Mouse (Mus musculus) CH12F3 (cell line): ENCODE data around the gene Disp2.

Experiments
- in situ Hi-C: fragments of 300-500 bp; cut with MboI; formaldehyde crosslinking; loops from 2 replicates; pipeline ENCODE4 v1.14.3; 2020; ENCODE audit warnings: low sequenced_read_pairs

The Disp2 gene

DNA sequence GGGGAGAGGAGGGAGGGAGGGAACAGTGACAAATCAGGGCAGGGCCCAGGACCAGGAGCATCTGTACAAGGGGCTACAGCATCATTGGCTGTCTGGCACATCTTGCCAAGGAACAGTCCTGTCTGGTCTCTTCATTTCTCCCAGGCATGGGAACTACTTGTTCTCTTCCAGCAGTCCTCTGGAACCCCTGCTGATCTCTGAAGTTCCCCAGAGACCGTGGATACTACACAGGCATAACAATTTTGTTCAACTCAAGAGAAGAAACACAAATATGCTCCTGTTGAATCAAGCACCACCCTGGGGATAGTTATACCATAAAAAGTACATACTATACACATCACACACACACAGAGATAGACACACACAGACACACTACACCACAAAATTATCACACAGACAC lies 1.6 kb downstream of the Disp2 start:
- in situ Hi-C loops: no loop called here

DNA sequence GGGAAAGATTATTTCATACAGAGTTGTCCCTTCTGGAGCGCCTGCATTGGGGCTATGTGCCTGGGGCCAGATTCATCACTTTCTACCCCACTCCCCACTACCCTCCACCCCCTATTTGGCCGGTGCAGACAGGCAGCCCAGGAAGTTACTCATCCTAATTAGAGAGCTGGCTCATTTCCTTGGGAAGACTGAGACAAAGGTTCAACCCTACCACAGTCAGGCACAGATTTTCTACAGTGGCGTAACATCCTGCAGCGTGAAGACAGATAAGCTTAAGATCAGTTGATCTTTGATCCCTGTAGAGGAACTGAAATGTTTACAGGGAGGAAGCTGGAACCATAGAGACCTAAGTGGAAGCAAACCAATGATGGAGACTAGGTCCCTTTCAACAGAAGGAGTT lies 2.8 kb downstream of the Disp2 start:
- in situ Hi-C loops: no loop called here

GRCm38 (mm10) chr2:118783093-118783492 lies 3.6 kb downstream of the Disp2 start:
- in situ Hi-C loops: no loop called here

DNA sequence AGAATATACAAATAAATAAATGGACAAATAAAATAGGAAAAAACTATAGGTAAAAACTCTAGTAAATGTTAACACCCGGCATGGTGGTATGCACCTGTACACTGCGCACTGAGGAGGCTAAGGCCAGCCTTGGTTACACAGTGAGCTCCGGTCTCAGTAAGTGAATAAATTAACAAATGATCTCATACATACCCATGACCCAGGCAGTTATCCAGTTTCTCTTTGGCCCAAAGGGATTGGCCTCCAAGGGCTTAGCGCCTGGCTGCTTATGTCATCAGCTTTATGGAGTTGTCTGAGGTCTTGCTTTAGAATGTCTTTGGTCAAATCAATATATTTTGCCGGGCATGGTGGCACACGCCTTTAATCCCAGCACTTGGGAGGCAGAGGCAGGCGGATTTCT lies 4.1 kb downstream of the Disp2 start:
- in situ Hi-C loops: no loop called here

- in situ Hi-C loops: no loop called here
These were observed 7.0 kb downstream of the Disp2 start for GRCm38 (mm10) chr2:118786525-118786924.

GRCm38 (mm10) chr2:118789501-118789900 lies 10.0 kb downstream of the Disp2 start:
- in situ Hi-C loops: no loop called here

DNA sequence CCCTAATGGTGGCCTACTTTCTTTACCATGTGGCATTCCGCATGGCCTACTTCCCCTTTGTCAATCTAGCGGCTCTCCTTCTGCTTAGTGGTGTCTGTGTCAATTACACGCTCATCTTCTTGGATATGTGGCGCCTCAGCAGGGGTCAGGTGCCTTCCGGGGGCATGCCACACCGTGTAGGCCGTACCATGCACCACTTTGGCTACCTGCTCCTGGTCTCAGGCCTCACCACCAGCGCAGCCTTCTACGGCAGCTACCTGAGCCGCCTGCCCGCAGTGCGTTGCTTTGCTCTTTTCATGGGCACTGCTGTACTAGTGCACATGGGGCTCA lies 10.7 kb downstream of the Disp2 start:
- in situ Hi-C loops: no loop called here

DNA sequence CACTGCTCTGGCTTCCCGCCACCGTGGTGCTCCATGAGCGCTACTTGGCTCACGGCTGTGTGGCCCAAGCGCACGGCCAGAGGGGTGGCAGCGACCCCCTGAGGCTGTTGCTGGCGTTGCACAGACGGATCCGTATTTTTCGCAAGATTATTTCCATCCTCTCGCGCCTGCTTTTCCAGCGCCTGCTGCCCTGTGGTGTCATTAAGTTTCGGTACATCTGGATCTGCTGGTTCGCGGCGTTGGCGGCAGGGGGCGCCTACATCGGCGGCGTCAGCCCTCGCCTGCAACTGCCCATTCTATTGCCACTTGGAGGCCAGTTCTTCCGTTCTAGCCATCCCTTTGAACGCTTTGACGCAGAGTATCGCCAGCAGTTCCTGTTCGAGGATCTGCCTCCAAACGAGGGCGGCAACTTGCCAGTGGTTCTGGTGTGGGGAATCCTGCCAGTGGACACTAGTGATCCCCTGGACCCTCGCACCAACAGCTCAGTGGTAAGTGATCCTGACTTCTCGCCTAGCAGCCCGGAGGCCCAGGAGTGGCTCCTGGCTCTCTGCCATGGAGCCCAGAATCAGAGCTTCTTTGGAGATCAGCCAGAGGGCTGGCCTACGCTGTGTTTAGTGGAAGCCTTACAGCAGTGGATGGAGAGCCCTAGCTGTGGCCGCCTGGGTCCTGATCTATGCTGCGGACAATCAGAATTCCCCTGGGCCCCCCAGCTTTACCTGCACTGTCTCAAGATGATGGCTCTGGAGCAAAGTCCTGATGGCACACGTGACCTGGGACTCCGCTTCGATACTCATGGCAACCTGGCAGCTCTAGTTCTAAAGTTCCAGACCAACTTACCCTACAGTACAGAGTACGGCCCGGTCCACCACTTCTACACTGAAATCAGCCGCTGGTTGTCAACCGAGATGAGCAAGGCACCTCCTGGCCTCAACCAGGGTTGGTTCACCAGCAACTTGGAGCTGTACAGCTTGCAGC lies 11.3 kb downstream of the Disp2 start:
- in situ Hi-C loops: no loop called here

GRCm38 (mm10) chr2:118791591-118792258 lies 12.2 kb downstream of the Disp2 start:
- in situ Hi-C loops: no loop called here

DNA sequence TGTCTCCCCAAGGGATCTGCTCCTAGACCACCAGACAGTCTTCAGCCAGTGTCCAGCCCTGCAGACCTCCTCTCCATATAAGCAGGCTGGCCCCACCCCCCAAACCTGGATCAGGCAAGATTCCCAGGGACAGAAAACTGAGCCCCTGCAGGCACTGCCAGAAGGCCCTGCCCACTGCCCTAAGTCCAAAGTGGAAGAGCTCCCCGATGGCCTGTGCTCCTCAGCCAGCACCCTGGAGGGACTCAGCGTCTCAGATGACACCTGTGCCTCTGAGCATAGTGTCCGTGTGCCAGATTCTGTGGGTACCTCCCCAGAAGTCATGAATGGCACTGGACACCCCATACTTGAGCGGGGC lies 12.7 kb downstream of the Disp2 start:
- in situ Hi-C loops: no loop called here

GRCm38 (mm10) chr2:118793636-118794035 lies 14.1 kb downstream of the Disp2 start:
- in situ Hi-C loops: no loop called here

DNA sequence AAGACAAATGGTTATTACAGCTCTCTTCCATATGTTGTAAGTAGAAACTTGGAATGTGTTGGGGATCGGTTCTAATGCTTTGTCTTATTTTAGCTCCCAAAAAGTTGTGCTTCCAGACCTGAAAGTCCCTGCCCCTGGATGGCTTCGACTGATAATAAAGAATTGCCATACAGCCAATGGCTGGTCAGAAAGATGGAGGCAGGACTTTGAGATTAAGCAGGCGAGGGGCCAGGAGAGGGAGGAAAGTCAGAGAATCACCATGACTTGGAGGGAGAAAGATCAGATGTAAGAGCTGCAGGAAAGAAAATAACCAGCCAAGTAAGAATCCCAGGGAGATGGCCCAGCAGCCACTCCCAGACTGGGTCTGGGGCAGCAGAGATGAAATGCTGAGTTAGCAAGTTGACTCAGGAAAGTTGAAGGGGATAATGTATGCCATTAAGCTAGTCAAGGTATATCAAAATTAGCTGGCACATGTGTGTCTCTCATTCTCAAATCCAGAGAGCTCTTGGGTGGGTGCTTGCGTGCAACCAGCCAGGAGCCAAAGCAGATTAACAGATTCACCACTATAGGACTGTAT lies 23.1 kb downstream of the Disp2 start:
- in situ Hi-C loops: no loop called here

DNA sequence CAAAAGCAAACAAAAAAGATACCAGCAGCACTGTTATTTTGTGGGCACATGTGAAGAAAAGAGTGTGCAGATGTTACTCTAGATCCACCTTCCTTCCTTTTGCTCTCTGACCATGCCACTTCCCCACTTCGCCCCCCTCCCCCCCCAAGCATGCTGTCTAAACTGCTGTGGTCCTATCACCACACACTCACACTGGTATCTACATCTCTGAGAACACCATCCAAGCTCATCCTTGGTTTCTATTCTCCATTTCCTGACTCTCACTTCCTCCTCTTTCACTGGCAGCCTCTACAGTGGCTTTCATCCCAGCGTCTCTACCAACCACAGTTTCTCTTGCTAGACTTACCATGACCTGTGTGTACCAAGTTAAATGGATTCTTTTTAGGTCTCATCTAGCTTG lies 25.0 kb downstream of the Disp2 start:
- in situ Hi-C loops: no loop called here

DNA sequence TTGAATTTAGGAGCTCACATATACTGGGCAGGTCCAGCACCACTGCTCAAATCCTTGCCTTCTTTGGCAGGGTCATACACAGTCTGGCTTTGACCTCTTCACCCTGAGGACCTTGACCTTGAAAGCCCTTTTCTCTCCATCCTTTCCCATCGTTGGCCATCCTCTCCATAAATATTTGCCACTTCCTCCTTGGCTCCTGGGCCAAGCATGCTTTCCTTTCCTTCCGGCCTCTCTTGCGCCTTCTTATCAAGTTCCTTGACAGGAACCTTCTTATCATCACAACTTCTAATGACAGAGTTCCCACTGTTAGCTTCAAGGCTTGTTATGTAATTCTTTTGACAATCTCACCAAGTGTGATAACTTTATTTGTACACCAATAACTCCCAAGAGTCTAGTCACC lies 25.6 kb downstream of the Disp2 start:
- in situ Hi-C loops: no loop called here

- in situ Hi-C loops: no loop called here
These were observed 26.2 kb downstream of the Disp2 start for GRCm38 (mm10) chr2:118805756-118806155.

DNA sequence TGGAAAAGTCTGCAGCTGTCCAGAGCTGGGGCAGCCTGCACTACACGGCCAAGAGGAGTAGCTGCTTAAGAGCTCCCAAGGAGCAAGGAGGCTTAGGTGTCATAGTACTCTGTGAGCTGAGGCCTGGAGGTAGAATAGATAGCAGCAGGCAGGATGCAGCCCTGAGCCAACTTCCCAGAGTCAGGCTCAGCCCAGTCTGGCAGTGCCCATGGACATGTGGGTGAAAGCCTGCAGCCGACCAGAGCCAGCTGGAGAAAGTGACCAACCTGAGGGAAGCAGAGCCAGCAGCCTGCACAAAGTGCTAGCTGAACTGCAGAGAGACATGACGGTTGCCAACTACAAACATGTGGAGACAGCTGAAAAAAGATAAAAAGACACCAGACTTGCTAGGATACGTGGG lies 27.3 kb downstream of the Disp2 start:
- in situ Hi-C loops: no loop called here

DNA sequence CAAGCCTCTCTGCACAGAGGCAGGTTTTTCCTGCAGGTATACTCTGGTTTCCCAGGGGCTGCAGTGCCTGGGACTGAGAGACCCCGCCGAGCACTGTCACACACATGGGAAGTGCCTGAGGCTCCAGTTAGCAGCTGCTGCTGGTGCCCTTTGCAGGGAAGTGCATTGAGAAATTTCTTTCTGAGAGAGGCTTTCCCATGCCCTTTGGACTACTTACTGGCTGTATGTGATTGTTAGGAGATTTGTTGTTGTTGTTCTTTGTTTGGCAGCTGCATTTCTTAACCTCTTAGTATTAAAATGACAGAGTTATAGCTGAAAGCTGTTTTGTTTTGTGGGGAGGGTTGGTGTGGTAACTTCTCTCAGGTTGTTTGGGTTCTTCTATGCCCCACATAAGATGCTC lies 31.3 kb downstream of the Disp2 start:
- in situ Hi-C loops: no loop called here

GRCm38 (mm10) chr2:118812724-118813123 lies 33.2 kb downstream of the Disp2 start:
- in situ Hi-C loops: no loop called here

GRCm38 (mm10) chr2:118813981-118814836 lies 34.7 kb downstream of the Disp2 start, which contains the start of gene Knstrn:
Knstrn (plus strand) TSS chr2:118814003.
- in situ Hi-C loops: no loop called here

DNA sequence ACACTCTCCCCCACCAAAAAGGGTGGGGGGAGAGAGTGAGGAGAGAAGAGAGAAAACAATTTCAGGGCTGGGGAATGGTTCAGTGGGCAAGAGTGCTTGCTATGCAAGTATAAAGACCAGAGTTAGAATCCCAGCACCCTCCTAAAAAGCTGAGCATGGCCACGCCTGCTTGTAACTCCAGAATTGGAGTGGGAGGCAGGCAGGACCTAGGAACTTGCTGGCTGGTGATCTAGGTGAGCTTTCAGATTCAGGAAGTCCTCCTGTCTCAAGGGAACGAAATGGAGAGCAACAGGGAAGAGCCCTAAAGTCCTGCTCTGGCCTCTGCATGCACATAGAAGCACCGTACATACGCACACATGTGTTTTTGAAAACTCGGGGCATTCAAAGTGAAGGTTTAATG lies 43.3 kb downstream of the Disp2 start:
- in situ Hi-C loops: no loop called here

DNA sequence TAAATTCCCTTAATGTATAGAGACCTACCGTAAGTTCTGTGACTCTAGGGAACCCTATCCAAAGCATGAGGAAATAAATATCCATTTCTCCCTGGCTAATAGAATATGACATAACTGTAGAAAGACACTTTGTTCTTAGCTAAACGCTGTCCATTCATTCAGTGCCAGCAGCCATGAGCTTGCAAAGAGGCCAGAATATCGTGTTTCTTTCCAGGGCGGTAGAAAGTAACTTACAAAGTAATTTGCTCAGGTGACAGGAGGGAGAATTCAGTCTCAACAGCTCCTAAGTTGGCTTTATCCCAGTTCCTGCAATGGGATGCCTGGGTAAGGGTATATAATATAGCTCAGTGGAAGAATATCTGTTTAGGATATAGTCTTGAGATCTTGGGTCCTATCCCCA lies 44.9 kb downstream of the Disp2 start:
- in situ Hi-C loops: no loop called here
